Mouse (Mus musculus) midbrain, embryonic 14.5 days (tissue): Measurements from ENCODE around the gene Btbd35f13. TPM values are rescaled to one million over a fixed set of nuclear protein-coding genes. Genes with fewer than 3 reads are reported as not detected.
"Not testable (repeated sequence)": the region's sequence is repeated elsewhere in the genome, so short reads cannot be mapped to it uniquely, and the experiment has no call there.

Source experiments
- ATAC-seq: fragments of 200-750 bp; cut with Nextera tagmentation; 2 replicates; pipeline ENCODE4 v1.8.0; 2017; ENCODE audit warnings: moderate number of reproducible peaks, moderate library complexity; ENCODE audit not compliant: low FRiP score, low TSS enrichment
- DNase-seq: peaks from one replicate; pipeline ENCODE4 v3.0.0-alpha.2; 2015
- H3K27ac ChIP-seq: fragments of 300-500 bp; sonication (generic); replicated peaks from 2 replicates; pipeline ENCODE4 v1.5.1; 2014; ENCODE audit warnings: mild to moderate bottlenecking, low read depth, low read length, moderate library complexity
- H3K27me3 ChIP-seq: fragments of 300-500 bp; sonication (generic); 2 replicates; pipeline ENCODE4 v1.6.1; 2014; ENCODE audit warnings: low read length, control low read depth, mixed read lengths; ENCODE audit not compliant: control insufficient read depth, insufficient read depth
- H3K36me3 ChIP-seq: fragments of 300-500 bp; sonication (generic); 2 replicates; pipeline ENCODE4 v1.6.1; 2014; ENCODE audit warnings: low read length, control low read depth; ENCODE audit not compliant: control insufficient read depth, insufficient read depth
- H3K4me1 ChIP-seq: fragments of 300-500 bp; sonication (generic); 2 replicates; pipeline ENCODE4 v1.6.1; 2014; ENCODE audit warnings: mild to moderate bottlenecking, antibody characterized with exemption, low read length, control low read depth; ENCODE audit not compliant: control insufficient read depth, insufficient read depth
- H3K4me2 ChIP-seq: fragments of 300-500 bp; sonication (generic); 2 replicates; pipeline ENCODE4 v1.6.1; 2014; ENCODE audit warnings: mild to moderate bottlenecking, low read length, moderate library complexity
- H3K4me3 ChIP-seq: fragments of 300-500 bp; sonication (generic); replicated peaks from 2 replicates; pipeline ENCODE4 v1.5.1; 2014; ENCODE audit warnings: low read depth, low read length
- H3K9ac ChIP-seq: fragments of 300-500 bp; sonication (generic); replicated peaks from 2 replicates; pipeline ENCODE4 v1.6.1; 2014; ENCODE audit warnings: mild to moderate bottlenecking, low read length, moderate library complexity
- H3K9me3 ChIP-seq: fragments of 300-500 bp; sonication (generic); 2 replicates; pipeline ENCODE4 v1.6.1; 2016; ENCODE audit warnings: low read length, control low read depth, mixed read lengths; ENCODE audit not compliant: control insufficient read depth
- WGBS: fragments of 180-500 bp; shearing (Covaris S2); extraction: QIAGEN DNeasy Blood & Tissue Kit; methylation state at CpG from one replicate; pipeline ENCODE4 v1.1.7; 2014; 5-methylcytosine and 5-hydroxymethylcytosine counted together
- polyA plus RNA-seq: library from polyadenylated mRNA; unstranded; fragments of >200 nt; fragmentation: Nextera tagmentation; extraction: Ambion mirVana; gene quantifications from 2 replicates; pipeline ENCODE4 v1.2.1, GENCODE M21; 2014

Btbd35f13 gene
- polyA plus RNA-seq, result not detected in 2 replicates

DNA sequence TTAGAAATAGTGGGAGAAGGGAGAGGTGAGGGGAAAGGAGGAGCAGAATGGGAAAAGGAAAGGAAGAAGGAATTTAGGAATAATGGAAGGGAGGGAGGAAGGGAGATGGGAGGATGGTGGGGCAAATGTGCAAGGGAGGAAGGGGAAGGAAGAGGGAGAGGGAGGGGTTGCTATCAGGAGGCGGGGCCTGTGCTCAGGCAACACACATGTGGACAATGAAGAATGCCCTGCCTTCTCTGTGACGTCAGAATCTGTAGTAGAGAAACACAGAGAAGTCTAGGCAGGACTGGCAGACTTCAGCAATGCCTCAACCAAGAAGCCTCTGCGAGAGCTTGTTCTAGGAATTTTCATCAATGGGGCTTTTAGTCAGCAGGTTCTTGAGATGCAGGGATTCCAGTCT, at the start of gene Btbd35f13:
Gene Btbd35f13, plus strand, starts transcription at position 301 of the 400 bp plus-strand sequence.
- H3K4me3 ChIP-seq, H3K27me3 ChIP-seq, DNase-seq, ATAC-seq, H3K4me2 ChIP-seq, H3K36me3 ChIP-seq, H3K9me3 ChIP-seq, H3K9ac ChIP-seq, H3K4me1 ChIP-seq, H3K27ac ChIP-seq: not testable (repeated sequence)
- WGBS, result 83% methylated on average over 2 of the region's 3 CpGs

DNA sequence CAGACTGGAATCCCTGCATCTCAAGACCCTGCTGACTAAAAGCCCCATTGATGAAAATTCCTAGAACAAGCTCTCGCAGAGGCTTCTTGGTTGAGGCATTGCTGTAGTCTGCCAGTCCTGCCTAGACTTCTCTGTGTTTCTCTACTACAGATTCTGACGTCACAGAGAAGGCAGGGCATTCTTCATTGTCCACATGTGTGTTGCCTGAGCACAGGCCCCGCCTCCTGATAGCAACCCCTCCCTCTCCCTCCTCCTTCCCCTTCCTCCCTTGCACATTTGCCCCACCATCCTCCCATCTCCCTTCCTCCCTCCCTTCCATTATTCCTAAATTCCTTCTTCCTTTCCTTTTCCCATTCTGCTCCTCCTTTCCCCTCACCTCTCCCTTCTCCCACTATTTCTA, 45.3 kb downstream of the Btbd35f13 start, which contains the start of gene Btbd35f14:
Gene Btbd35f14, minus strand, starts transcription at position 101 of the 400 bp plus-strand sequence.
- not testable (repeated sequence) for H3K9me3 ChIP-seq, H3K27me3 ChIP-seq, ATAC-seq, H3K9ac ChIP-seq, H3K36me3 ChIP-seq, H3K27ac ChIP-seq, DNase-seq, H3K4me2 ChIP-seq, H3K4me1 ChIP-seq, H3K4me3 ChIP-seq
- no CpG with 5 or more reads among the region's 3 CpGs for WGBS

Other genes starting within 250 kb of the Btbd35f13 start
- gene Btbd35f15, start 79.9 kb upstream of the Btbd35f13 start, polyA plus RNA-seq, result not detected in 2 replicates
- gene Btbd35f14, start 45.2 kb downstream of the Btbd35f13 start, polyA plus RNA-seq, result not detected in 2 replicates